Mouse (Mus musculus): ENCODE results near the gene Ppp1r12c.

GRCm38 (mm10) chr7:4445216-4445791 is 56.2 kb downstream of the Ppp1r12c start, which contains the start of gene Rdh13:
- TF ChIP-seq CTCF (IDR thresholded peaks at IDR 0.05; ENCODE audit: control insufficient read depth, insufficient read depth, insufficient read length) (no peak), CEBPB (IDR thresholded peaks at IDR 0.05; ENCODE audit: low read depth) (no peak), USF1 (IDR thresholded peaks at IDR 0.05; ENCODE audit: low read depth) (no peak), MAX (IDR thresholded peaks at IDR 0.05) (peak; percentile 72)

Data from C2C12 (cell line).